Mouse (Mus musculus) bone marrow macrophage, adult 2 months (primary cell): ENCODE data around the gene Aamp.

Experiments
- CTCF ChIP-seq: IDR thresholded peaks from 2 replicates; pipeline ENCODE4 v1.5.1; 2012; ENCODE audit warnings: low read depth, mild to moderate bottlenecking, low read length, moderate library complexity
- POLR2A ChIP-seq: IDR thresholded peaks from 2 replicates; pipeline ENCODE4 v1.6.1; 2012; ENCODE audit warnings: mild to moderate bottlenecking, low read depth, low read length, borderline replicate concordance

- TF ChIP-seq CTCF: no peak
- TF ChIP-seq POLR2A: no peak
These were observed 9.6 kb upstream of the Aamp start for GRCm38 (mm10) chr1:74294090-74294643.
